Mouse (Mus musculus) embryonic fibroblast, embryonic 13.5 days (primary cell): Measurements from ENCODE around the gene Ssna1. TPM values are rescaled to one million over a fixed set of nuclear protein-coding genes. Genes with fewer than 3 reads are reported as not detected.

ENCODE experiments used
- H3K27ac ChIP-seq: 2 replicates; pipeline ENCODE4 v1.5.1; 2012; ENCODE audit warnings: low read length, control low read depth, inconsistent platforms; ENCODE audit not compliant: insufficient read depth
- H3K4me1 ChIP-seq: 2 replicates; pipeline ENCODE4 v1.6.1; 2011; ENCODE audit warnings: low read length; ENCODE audit not compliant: control insufficient read depth, insufficient read depth
- H3K4me3 ChIP-seq: 2 replicates; pipeline ENCODE4 v1.5.1; 2011; ENCODE audit warnings: mild to moderate bottlenecking, control low read depth, low read length; ENCODE audit not compliant: insufficient read depth
- CTCF ChIP-seq: IDR thresholded peaks from 2 replicates; pipeline ENCODE4 v1.5.1; 2011; ENCODE audit warnings: mild to moderate bottlenecking, control low read depth, low read length, moderate library complexity, borderline replicate concordance; ENCODE audit not compliant: insufficient read depth
- POLR2A ChIP-seq: IDR thresholded peaks from 2 replicates; pipeline ENCODE4 v1.6.1; 2011; ENCODE audit warnings: low read depth, mild to moderate bottlenecking, control low read depth, low read length, moderate library complexity
- polyA plus RNA-seq: library from polyadenylated mRNA; stranded (reverse); fragments of >200 nt; gene quantifications from 2 replicates; pipeline ENCODE4 v1.2.4, GENCODE M21; 2011; ENCODE audit warnings: low read depth; ENCODE audit not compliant: missing spikeins, insufficient read length

The Ssna1 gene
- polyA plus RNA-seq, 1 experiment, result 46.2 TPM

DNA sequence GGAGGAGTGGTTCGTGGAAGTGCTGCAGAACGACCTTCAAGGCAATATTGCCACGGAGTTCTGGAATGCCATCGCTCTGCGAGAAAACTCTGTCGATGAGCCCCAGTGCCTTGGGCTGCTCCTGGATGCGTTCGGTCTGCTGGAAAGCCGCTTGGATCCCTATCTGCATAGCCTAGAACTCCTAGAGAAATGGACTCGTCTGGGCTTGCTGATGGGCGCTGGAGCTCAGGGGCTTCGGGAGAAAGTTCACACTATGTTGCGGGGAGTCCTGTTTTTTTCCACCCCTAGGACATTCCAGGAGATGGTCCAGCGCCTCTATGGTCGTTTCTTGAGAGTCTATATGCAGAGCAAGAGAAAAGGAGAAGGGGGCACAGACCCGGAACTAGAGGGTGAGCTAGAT is 772 bp upstream of the Ssna1 start:
- 0 out of 2 replicates have a peak, but pooled peaks cover 8% of the 10 kb centered on the region for H3K4me1 ChIP-seq
- no peak overlapping the region for H3K27ac ChIP-seq
- no peak for TF ChIP-seq POLR2A
- TF ChIP-seq CTCF, result no peak
- H3K4me3 ChIP-seq, result peak overlapping the region; percentile 70

DNA sequence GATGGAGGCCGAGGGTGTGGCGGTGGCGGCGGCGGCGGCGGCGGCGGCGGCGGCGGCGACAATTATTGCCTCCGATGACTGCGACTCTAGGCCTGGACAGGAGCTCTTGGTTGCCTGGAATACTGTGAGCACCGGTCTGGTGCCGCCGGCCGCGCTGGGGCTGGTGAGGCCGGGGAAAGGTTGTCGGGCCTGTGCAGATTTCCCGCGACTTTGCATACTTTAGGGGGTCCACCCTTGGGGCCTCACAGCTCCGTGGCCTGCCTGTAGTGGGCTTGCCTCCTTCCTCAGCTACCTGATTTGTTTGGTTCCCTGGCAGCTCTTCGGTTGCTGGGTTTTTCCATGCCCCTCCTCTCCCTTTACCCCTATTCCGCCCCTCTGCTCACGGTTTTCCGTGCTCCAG is 277 bp upstream of the Ssna1 start:
- Histone ChIP-seq H3K4me1 (0 out of 2 replicates have a peak, but pooled peaks cover 8% of the 10 kb centered on the region), H3K4me3 (peak overlapping the region; percentile 70), H3K27ac (no peak overlapping the region)
- TF ChIP-seq CTCF, result no peak
- no peak for TF ChIP-seq POLR2A

DNA sequence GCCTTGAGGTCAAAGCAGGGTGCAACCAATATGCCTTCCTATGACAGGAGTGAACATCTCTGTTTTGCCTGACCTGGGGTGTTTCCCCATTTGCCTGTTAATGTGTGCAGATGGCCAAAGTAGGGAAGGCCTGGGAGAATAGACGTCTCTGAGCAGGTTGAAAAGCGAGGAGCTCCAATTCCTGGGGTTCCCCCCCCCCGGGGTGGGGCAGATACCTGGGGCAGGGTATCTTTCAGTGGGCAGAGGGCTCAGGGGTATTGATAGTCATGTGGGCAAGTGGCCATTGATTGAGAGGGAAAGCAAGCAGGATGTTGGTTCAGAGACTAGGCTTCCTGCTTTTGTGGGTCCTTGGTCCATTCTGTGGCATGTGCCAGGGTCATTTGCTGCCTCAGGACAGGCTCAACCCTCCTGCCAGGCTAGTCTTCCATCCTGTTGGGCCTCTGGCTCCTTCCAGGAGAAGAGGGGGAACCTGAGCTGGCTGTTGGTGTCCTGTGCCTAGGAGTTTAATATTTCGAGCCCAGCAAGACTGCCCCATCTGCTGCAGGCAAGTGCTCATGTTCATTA is 4.4 kb downstream of the Ssna1 start:
- no peak for TF ChIP-seq CTCF
- TF ChIP-seq POLR2A, result no peak
- Histone ChIP-seq H3K4me1 (peaks cover 9% of the 10 kb centered on the region), H3K27ac (no peak overlapping the region), H3K4me3 (no peak overlapping the region)

DNA sequence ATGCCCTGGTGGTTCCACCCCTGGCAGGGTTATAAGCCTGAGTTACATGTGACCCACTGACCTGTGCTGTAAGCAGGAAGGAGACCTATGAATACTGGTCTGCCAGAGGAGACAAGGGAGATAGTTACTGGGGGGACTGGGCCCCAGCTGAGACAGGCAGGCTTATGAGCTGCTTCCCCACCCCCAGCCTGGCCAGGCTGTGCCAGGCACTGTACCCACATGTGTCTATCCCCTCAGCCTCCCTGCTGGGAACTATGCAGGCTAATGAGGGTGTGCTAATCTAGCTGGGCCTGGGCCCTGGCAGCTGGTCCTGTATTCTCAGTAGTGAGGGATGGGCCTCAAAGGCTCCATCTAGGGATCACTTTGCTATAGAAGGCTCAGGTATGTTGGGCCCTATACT is 5.0 kb downstream of the Ssna1 start:
- Histone ChIP-seq H3K4me3 (no peak overlapping the region), H3K4me1 (peaks cover 9% of the 10 kb centered on the region)
- TF ChIP-seq CTCF, result no peak
- TF ChIP-seq POLR2A, result no peak

DNA sequence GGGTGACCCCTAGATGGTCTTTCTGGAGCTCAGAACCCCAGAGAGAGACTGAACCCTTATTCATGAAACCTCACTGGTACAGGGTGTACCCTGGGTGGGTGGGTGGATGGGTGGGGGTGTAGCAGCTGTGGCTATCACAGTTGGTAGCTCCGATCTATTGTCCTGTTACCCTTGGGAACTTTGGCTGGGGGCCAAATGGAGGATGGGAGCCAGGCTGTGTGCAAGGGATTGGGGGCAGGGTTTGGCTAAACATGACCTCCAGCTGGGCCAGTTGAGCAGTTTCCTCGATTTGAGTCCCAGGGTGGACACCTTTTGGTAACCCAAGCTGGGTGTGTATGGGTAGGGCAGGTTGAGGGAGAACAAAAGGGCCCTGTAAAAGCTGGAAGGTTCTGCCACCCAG is 5.5 kb downstream of the Ssna1 start:
- Histone ChIP-seq H3K27ac (no peak overlapping the region), H3K4me1 (peaks cover 9% of the 10 kb centered on the region), H3K4me3 (no peak overlapping the region)
- TF ChIP-seq CTCF (no peak), POLR2A (no peak)

More for the DNA sequence above, 5.0 kb downstream of the Ssna1 start:
- no peak overlapping the region for H3K27ac ChIP-seq

DNA sequence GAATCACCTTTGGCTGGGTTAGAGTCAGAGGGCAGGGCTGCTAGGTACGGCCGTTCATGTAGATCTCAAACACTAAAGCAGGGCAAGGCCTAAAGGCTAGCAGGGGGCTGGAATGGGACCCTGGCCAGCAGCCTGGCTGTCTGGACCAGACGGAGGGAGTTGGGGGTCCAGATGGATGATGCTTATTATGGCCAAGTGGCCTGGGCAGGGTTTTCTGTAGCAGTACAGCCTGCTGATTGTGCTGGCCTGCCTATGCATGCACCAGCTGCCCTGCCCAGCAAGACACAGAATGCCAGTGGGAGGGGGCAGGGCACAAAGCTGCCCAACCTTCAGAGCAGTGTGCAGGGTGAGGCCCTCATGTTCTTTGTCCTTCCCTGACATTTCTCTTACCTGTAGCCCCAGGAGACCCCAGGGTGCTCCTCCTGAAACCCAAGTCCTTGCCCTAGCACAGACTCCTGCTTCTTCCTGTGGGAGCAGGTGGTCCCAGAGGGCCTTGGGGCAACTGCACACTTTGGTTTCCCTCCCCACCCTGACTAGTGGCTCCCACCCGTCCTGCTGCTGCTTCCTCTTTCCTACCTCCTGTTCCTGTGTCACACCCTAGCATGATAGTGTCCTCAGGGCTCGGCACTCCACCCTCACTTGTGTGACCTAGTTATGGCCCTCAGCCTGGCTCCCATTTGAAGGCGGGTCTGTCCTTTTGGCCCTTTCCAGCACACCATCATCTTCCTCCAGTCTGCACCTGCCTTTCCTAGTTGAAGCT is 6.2 kb downstream of the Ssna1 start:
- H3K27ac ChIP-seq, result no peak overlapping the region
- no peak for TF ChIP-seq CTCF
- TF ChIP-seq POLR2A, result no peak
- H3K4me3 ChIP-seq, result no peak overlapping the region
- H3K4me1 ChIP-seq, result peaks cover 9% of the 10 kb centered on the region

DNA sequence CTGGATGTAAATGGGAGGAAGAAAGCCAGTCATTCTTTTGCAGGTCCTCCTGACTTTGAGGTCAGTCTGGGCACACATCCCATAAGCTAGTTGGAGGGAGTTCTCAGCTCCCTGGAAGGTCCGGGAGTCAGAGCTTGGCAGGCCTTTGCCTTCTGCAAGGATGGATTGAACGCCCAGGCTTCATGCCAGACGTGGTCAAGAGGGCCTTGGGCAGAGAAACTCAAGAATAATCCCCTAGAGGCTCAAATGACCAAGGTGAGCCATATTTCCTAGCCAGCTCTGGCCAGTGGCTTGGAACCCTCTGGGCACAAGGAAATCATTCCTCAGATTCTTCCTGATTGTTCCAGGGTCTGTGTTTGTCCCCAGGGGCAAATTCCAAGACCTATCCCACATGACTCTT is 7.4 kb downstream of the Ssna1 start:
- no peak for TF ChIP-seq CTCF
- no peak for TF ChIP-seq POLR2A
- peaks cover 9% of the 10 kb centered on the region for H3K4me1 ChIP-seq
- no peak overlapping the region for H3K4me3 ChIP-seq
- no peak overlapping the region for H3K27ac ChIP-seq

DNA sequence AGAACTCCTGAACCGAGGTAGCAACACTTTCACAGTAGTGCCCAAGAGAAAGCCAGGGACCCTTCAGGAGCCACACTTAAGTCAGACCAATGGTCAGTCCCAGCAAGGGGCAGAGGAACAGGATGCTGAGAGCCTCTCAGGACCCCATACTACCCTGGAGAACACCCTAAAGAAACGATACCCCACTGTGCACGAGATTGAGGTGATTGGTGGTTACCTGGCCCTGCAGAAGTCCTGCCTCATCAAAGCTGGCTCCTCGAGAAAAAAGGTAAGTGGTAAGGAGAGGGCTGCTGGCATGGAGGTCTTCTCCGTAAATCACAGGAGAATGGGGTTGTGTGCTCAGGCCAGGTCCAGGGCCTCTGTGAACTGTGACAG is 8.0 kb downstream of the Ssna1 start:
- Histone ChIP-seq H3K4me1 (peaks cover 9% of the 10 kb centered on the region), H3K4me3 (peak overlapping the region; percentile 70; the same call in 1 of the 2 replicates), H3K27ac (no peak overlapping the region)
- no peak for TF ChIP-seq CTCF
- TF ChIP-seq POLR2A, result no peak

DNA sequence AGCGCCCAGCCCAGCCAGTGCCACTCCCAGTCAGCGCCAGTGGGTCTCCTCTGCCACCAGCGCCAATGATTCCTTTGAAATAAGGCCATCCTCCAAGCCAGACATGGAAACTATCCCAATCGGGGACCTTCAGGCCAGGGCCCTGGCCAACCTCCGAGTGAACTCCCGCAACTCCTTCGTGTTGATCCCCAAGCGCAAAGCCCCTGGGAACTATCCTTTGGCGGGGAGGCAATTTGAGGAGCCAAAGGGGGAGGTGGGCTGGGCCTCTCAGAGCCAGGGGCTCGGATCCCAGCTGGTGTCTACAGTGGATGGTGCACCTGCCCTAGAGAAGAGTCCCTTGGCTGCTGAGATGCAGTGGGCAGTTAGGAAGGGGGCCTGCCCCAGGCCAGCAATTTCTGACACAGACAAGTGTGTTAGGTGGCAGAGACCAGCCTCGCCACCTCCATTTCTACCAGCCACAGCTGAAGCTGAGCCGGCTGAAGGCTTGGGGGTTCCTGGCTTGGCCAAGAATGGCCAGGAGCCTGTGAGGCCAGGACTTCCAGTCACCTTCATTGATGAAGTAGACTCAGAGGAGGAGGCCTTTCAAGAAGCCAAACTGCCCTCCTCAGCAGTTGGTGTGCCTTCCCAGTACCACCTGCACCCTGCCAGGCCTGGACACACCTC is 8.5 kb downstream of the Ssna1 start:
- Histone ChIP-seq H3K27ac (no peak overlapping the region), H3K4me3 (peak overlapping the region; percentile 70), H3K4me1 (peaks cover 9% of the 10 kb centered on the region)
- no peak for TF ChIP-seq CTCF
- no peak for TF ChIP-seq POLR2A
